ENCODE assay signal across 10 mouse cellular contexts in the genomic region with DNA sequence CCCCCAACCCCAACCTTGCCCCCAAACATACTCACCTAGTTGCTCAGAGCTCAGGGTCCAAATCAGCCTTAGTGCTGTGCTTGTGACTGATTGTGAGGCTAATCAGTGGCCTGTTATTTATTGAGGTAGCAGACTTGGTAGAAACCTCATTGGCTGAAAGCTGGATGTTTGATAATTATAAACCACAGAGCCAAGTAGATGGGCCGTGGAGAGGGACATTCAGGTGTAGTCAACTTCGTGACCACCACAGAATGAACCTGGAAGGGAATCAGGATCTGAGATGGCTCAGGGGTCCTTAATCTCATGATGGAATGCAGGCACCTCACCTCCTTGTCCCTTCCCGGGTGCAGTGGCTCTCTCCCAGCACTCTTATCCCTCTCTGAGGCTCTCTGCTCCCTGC. TPM values are rescaled to one million over a fixed set of nuclear protein-coding genes. Genes with fewer than 3 reads are reported as not detected.
DNase-seq lines count a peak whose midpoint lies in the region; TF ChIP-seq lines count a peak whose summit lies in the region.
"Not testable (repeated sequence)": the region's sequence is repeated elsewhere in the genome, so short reads cannot be mapped to it uniquely, and the experiment has no call there.
"Had no signal": no experiment of that assay in that cellular context is flagged by ENCODE, and none has a peak within 500 bp of the region (broad histone marks: within the 10 kb centered on the region; RNA-seq: fewer than 3 reads in every experiment).

No protein-coding gene starts in this region.

- not testable (repeated sequence) for H3K9me3 ChIP-seq in heart, embryonic 10.5 days

- 42% methylated on average over 3 of the region's 3 CpGs for WGBS in heart, embryonic 10.5 days
- WGBS in kidney, adult 2 months = 64% methylated on average over 3 of the region's 3 CpGs

- H3K4me3 ChIP-seq in heart, embryonic 10.5 days = not testable (repeated sequence)
- peak overlapping the region; percentile 31; the same call in 1 of the 2 replicates for H3K4me3 ChIP-seq in kidney, adult 2 months (ENCODE audit: insufficient read depth, low read depth, low read length)

- DNase-seq in heart, embryonic 10.5 days (ENCODE audit: low spot score) = peak; percentile 3
- DNase-seq in kidney, adult 2 months = peak; percentile 78
- DNase-seq in kidney, adult 8-10 months = peak; percentile 59 to 67
- peak; percentile 82 for DNase-seq in kidney, adult 9 months

- H3K4me1 ChIP-seq in heart, embryonic 10.5 days; kidney, adult 2 months (ENCODE audit: control insufficient read depth, insufficient read depth, low read length): not testable (repeated sequence)

- not testable (repeated sequence) for TF ChIP-seq CTCF in kidney, adult 2 months (conservative IDR thresholded peaks at IDR 0.05; ENCODE audit: insufficient read depth, insufficient read length, low read depth, low read length)

- not testable (repeated sequence) for H3K27me3 ChIP-seq in heart, embryonic 10.5 days (ENCODE audit: insufficient read depth, poor library complexity, severe bottlenecking); kidney, adult 2 months (replicated peaks; ENCODE audit: control insufficient read depth, insufficient read depth, low read length)

- H3K36me3 ChIP-seq in heart, embryonic 10.5 days; kidney, adult 2 months (ENCODE audit: control insufficient read depth, insufficient read depth, low read length): not testable (repeated sequence)

- H3K27ac ChIP-seq in heart, embryonic 10.5 days = not testable (repeated sequence)
- H3K27ac ChIP-seq in kidney, adult 2 months (ENCODE audit: insufficient read depth, low read depth, low read length) = peak overlapping the region; percentile 89

- TF ChIP-seq POLR2A in kidney, adult 2 months (IDR thresholded peaks at IDR 0.05; ENCODE audit: low read depth, low read length) = not testable (repeated sequence)

RNA-seq across cellular contexts. Expression of a gene that starts 11.0 kb away (rescaled TPM):
- polyA plus RNA-seq in heart, embryonic 10.5 days (2016; fragmentation: Nextera tagmentation; extraction: Ambion mirVana) = not detected in 2 replicates
- 214 and 260 TPM in 2 replicates for polyA plus RNA-seq in kidney, adult 2 months (2012; rRNA removed)
- polyA plus RNA-seq: activated CD4-positive, CD25-positive, alpha-beta regulatory T cell, adult 4 months; brain, embryonic 14.5 days; C2C12; CD4-positive, CD25-positive, alpha-beta regulatory T cell, adult 4 months; G1E had no signal

RNA-seq across cellular contexts. Expression of a gene that starts 11.0 kb away (rescaled TPM):
- polyA plus RNA-seq in heart, embryonic 10.5 days (2016; fragmentation: Nextera tagmentation; extraction: Ambion mirVana) = not detected in 2 replicates
- polyA plus RNA-seq in kidney, adult 2 months (2012; rRNA removed) = 29.0 and 32.2 TPM in 2 replicates
- polyA plus RNA-seq: activated CD4-positive, CD25-positive, alpha-beta regulatory T cell, adult 4 months; brain, embryonic 14.5 days; C2C12; CD4-positive, CD25-positive, alpha-beta regulatory T cell, adult 4 months; G1E; Patski had no signal

RNA-seq across cellular contexts. Expression of a gene that starts 22.1 kb away (rescaled TPM):
- not detected in 2 replicates for polyA plus RNA-seq in heart, embryonic 10.5 days (2016; fragmentation: Nextera tagmentation; extraction: Ambion mirVana)
- 235 and 248 TPM in 2 replicates for polyA plus RNA-seq in kidney, adult 2 months (2012; rRNA removed)
- polyA plus RNA-seq: activated CD4-positive, CD25-positive, alpha-beta regulatory T cell, adult 4 months; brain, embryonic 14.5 days; C2C12; CD4-positive, CD25-positive, alpha-beta regulatory T cell, adult 4 months; G1E had no signal

RNA-seq across cellular contexts. Expression of a gene that starts 44.2 kb away (rescaled TPM):
- polyA plus RNA-seq in heart, embryonic 10.5 days (2016; fragmentation: Nextera tagmentation; extraction: Ambion mirVana) = 0.20 and 0.33 TPM in 2 replicates
- 43.5 and 54.4 TPM in 2 replicates for polyA plus RNA-seq in kidney, adult 2 months (2012; rRNA removed)
- polyA plus RNA-seq: activated CD4-positive, CD25-positive, alpha-beta regulatory T cell, adult 4 months; brain, embryonic 14.5 days; C2C12; G1E had no signal

RNA-seq across cellular contexts. Expression of a gene that starts 59.2 kb away (rescaled TPM):
- polyA plus RNA-seq in heart, embryonic 10.5 days (2016; fragmentation: Nextera tagmentation; extraction: Ambion mirVana) = not detected in 2 replicates
- polyA plus RNA-seq in kidney, adult 2 months (2012; rRNA removed) = 4.8 and 5.7 TPM in 2 replicates
- polyA plus RNA-seq: activated CD4-positive, CD25-positive, alpha-beta regulatory T cell, adult 4 months; C2C12; CD4-positive, CD25-positive, alpha-beta regulatory T cell, adult 4 months; G1E had no signal

Comparison
In these comparisons a context has a peak if more than half of its experiments do, and no peak if none do; other contexts are left out.
1. DNase-seq: peak in every context shown above with its lines; median percentile 82 in kidney, adult 9 months; 78 in kidney, adult 2 months; 63 in kidney, adult 8-10 months; 3 in heart, embryonic 10.5 days.
2. RNA of a gene that starts 11.0 kb away (polyA plus RNA-seq): 214 to 260 TPM in kidney, adult 2 months; not detected in heart, embryonic 10.5 days; every median in the first group is over 100 times any median in the second.
3. RNA of a gene that starts 11.0 kb away (polyA plus RNA-seq): 29.0 to 32.2 TPM in kidney, adult 2 months; not detected in heart, embryonic 10.5 days; every median in the first group is over 10 times any median in the second.
4. RNA of a gene that starts 22.1 kb away (polyA plus RNA-seq): 235 to 248 TPM in kidney, adult 2 months; not detected in heart, embryonic 10.5 days; every median in the first group is over 100 times any median in the second.